Mouse (Mus musculus) liver, adult (tissue): ENCODE data around the gene Fads3.

Experiments used
- GATA4 ChIP-seq: IDR thresholded peaks from 2 replicates; pipeline ENCODE4 v1.6.1; 2014; ENCODE audit warnings: mild to moderate bottlenecking, low read length; ENCODE audit not compliant: insufficient replicate concordance

Gene Fads3

GRCm38 (mm10) chr19:10070186-10070980, 29.0 kb downstream of the Fads3 start:
- no peak for TF ChIP-seq GATA4

DNA sequence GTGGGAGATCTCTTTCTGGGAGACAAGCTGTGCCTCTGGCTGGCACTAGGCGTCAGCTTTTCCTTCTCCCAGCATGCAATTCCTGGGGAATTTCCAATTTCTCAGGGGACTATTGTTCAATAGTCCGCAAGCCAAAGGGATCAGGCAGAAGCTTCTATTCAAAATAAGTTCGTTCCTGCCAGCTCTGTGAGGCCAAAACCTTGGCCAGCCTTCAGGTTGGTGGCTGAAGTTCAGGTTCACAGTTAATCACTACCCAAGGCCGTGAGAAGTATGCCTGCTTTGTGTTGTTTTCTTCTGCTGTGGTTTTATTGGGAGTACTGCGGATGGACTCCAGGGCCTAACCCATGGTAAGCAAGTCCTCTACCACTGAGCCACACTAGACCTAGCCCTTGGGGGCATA, 29.8 kb downstream of the Fads3 start:
- TF ChIP-seq GATA4: no peak

DNA sequence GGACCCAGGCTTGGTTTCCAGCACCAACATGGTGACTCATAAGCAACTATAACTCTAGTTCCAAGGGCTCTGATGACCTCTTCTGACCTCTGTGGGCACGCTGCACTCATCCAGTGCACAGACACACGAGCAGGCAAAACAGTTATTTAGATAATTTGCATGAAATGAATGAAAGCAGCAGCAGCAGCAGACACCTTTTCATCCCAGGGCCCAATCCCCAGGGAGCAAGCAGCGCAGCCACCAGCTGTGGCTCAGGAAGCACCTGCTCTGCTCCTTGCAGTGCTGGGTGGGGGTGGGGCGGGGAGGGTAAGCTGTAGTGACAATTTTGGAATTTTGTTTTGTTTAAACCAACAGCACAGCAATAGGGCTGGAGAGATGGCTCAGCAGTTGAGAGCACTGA, 30.5 kb downstream of the Fads3 start:
- TF ChIP-seq GATA4: no peak

DNA sequence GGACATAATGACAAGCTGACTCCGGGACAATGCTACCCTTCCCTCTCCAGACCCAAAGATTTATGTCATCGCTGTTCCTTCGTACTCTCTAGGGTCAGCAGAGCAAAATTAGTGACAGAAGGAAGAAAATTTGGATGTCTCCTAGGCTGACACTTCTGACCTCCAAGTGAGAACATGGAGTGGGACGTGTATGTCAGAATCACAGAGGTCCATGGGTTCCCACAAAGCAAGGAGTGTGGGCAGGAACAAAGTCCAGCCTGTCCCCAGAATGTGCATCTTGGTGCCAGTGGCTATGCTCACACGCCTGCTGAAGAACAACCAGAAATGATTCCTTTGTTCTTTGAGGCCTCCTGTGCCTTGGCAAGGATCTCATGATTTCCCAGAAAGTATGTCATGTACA, 31.8 kb downstream of the Fads3 start:
- no peak for TF ChIP-seq GATA4

GRCm38 (mm10) chr19:10078392-10078791, 37.0 kb downstream of the Fads3 start:
- no peak for TF ChIP-seq GATA4

DNA sequence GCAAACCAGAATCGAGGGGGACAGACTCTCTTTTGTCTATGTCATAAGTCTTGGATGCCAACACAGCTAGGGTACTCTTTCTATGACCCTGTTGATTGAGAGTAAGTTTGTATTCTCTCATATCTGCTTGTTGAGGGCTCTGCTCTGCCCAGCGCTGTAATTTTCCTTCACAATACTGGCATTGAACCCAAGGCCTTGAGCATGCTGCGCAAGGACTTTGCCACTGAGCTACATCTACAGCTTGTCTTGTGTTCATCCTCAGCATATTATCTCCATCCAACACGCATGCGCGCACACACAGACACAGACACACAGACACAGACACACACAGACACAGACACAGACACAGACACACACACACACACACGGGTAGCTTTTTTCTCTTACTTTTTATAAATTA, 39.0 kb downstream of the Fads3 start:
- TF ChIP-seq GATA4: no peak

GRCm38 (mm10) chr19:10082105-10082504, 40.7 kb downstream of the Fads3 start:
- TF ChIP-seq GATA4: peak; percentile 82

- TF ChIP-seq GATA4: no peak
Observed at GRCm38 (mm10) chr19:10085454-10085853, 44.1 kb downstream of the Fads3 start.

DNA sequence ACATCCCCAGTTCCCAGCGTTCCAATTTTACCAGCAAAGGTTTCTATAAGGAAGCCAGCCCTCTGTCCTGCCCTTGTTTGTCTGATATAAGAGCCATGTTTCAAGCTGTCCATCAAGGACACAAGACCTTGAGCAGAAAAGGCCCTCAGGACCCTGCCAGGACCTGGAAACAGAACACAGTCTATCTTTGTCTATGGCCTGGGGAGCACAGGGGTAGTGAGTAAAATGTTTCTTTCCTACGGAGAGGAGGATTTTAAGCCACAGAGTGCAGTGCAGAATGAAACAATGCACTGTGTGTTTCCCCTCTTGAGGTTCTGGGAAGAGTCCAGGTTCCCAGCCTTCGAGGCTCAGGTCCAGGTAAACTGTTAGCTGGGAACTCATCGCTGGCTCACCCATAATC, 45.6 kb downstream of the Fads3 start:
- TF ChIP-seq GATA4: no peak

GRCm38 (mm10) chr19:10093829-10094228, 52.5 kb downstream of the Fads3 start:
- no peak for TF ChIP-seq GATA4

GRCm38 (mm10) chr19:10094695-10095094, 53.3 kb downstream of the Fads3 start:
- no peak; the same call in 1 of the 2 replicates for TF ChIP-seq GATA4

DNA sequence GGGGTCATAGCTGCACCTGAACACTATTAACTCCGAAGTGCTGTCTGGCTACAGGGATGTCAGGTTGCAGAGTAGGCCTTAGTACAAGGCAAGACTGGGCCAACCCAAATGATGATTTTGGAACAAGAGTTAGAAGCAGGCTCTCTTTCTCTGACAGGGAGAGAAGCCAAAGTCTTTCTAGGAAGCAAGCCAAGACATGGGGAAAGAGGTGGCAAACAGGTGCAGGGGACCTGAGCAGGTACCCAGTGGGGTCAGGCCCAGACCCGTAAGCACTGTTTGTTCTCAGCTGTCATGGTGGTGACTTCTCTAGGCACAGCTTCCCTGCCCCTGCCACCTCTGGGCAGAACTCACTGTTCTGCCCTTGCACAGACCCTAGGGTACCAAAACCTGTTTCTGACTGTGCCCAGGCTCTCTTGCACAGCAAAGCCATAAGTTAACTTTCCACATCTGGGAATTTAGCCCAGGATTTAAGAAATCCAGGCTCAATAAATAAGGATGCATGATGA, 55.1 kb downstream of the Fads3 start:
- TF ChIP-seq GATA4: no peak

GRCm38 (mm10) chr19:10097826-10098225, 56.5 kb downstream of the Fads3 start:
- no peak for TF ChIP-seq GATA4

DNA sequence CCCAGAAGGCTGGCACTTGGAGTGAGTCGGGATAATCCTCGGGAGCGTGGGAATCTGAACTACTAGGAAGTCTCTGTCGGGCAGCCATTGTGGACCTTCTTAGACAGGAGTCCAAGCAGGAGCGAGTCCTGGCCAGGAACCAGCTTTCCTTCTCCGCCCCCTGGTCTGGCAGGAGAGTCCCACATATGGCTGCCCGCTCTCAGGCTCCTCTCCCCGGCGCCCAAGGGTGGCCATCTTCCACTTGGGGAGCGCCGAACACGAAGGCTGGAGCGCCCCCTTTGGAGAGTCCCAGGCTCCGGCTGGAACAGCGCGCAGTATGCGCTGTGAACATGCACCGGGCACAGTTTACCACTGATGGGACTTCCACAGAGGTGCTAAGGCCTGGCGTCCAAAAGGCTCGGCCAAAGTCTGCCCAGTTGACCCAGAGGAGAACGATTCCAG, 59.3 kb downstream of the Fads3 start:
- no peak for TF ChIP-seq GATA4

DNA sequence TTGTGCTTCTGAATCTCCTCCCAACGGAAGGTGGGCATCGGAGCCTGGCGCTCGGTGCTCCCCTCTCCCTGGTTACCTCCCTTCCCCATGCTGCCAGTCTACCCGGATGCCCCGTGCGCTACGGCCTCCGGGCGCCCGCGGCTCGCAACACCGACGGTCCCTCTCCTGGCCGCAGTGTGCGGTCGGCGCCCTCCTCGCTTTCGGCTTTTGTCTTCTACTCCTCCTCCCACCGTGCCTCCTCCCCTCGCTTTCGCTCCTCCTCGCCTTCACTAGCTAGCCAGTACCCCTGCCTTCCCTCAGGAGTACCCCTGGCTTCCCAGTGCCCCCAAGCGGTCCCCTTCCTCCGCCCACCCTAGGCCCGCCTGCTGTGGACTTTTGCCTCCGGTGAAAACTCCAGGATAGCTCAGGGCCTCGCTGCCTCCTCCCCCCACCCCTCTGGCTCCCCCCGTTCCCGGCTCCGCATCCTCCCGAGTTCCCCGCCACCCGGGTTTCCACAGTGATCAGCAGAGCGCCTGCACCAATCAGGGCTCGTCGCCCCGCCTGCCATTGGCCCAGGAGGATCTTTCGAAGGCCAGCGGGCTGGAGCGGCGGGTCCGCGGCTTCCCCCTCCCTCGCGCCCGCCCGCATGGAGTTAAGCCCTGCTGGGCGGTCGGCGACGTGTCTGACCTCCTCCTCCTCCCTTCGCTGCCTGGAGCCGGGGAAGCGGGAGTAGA, 60.1 kb downstream of the Fads3 start, which contains the start of gene Fads2:
Fads2 (minus strand) TSS at position 406 of the 713 bp plus-strand sequence.
- TF ChIP-seq GATA4: no peak; the same call in 1 of the 2 replicates

GRCm38 (mm10) chr19:10102054-10102700, 60.8 kb downstream of the Fads3 start:
- 0 out of 2 replicates have a peak, but pooled peaks have one; percentile 5 for TF ChIP-seq GATA4

GRCm38 (mm10) chr19:10104234-10104633, 62.9 kb downstream of the Fads3 start:
- peak; percentile 62; the same call in 1 of the 2 replicates for TF ChIP-seq GATA4
